In the genomic region with DNA sequence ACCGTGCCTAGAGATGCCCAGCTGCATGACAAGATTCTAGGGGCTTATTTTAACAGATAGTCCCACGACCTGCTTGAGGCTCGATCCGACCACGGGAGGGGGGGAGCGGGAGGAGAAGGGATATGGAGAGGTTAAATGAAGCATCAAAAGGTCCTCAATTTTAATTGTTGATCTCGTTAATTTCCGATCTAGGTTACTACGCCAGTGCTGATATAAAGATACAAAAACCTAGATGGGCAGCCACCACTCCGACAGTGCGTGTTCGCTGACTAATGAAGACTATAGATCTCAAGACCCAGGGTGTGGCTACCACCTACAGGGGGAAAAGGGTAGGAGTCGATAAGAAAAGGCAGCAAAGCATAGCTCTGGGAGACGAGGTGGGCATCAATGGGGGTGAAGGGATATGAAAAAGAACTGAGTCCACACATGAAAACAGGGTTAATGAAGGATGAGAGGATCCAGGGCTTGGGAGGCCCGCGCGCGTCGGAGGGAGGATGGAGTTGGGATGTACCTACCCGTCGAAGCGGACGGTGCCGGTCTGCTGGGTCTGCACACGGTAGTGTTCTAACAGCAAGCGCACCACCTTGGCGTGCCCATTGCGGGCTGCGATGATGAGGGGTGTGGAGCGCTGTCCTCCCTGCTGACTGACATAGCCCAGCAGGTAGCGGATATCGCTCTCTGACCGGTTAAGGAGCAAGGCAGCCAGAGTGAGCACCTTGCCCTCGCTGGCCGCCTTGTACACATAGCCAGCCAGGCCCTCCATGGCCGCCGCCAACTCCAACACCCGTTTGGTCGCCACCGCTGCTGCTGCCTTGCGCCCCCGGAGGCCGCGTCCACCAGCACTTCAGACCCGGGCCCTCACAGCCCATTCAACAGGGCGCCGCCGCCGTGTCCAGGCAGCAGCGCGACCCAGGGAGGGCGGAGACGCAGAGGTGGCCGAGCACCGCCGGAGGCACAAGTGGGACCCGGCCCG, we compare ENCODE assay signal across 8 mouse cellular contexts. TPM values are rescaled to one million over a fixed set of nuclear protein-coding genes. Genes with fewer than 3 reads are reported as not detected.
A peak's percentile ranks its signal among the peaks of the same experiment; 100 is the strongest.
DNase-seq lines count a peak whose midpoint lies in the region; ATAC-seq and TF ChIP-seq lines count a peak whose summit lies in the region.

No protein-coding gene starts in this region.

- no peak for TF ChIP-seq CTCF in E14TG2a.4 (conservative IDR thresholded peaks at IDR 0.05; ENCODE audit: low read length)
- TF ChIP-seq CTCF in liver, embryonic 14.5 days (IDR thresholded peaks at IDR 0.05; ENCODE audit: low read depth): peak; percentile 58

- H3K9me3 ChIP-seq in kidney, embryonic 16.5 days (ENCODE audit: low read length): no peaks in the 10 kb centered on the region
- H3K9me3 ChIP-seq in E14TG2a.4 (ENCODE audit: low read length): no peaks in the 10 kb centered on the region
- H3K9me3 ChIP-seq in hindbrain, embryonic 10.5 days: no peaks in the 10 kb centered on the region
- no peaks in the 10 kb centered on the region for H3K9me3 ChIP-seq in liver, embryonic 14.5 days (ENCODE audit: control insufficient read depth, low read length)

- no peaks in the 10 kb centered on the region for H3K27me3 ChIP-seq in kidney, embryonic 16.5 days (ENCODE audit: insufficient read depth, low read length)
- H3K27me3 ChIP-seq in E14TG2a.4 (ENCODE audit: insufficient read depth, low read length): no peaks in the 10 kb centered on the region
- H3K27me3 ChIP-seq in hindbrain, embryonic 10.5 days (ENCODE audit: insufficient read depth, poor library complexity, severe bottlenecking): no peaks in the 10 kb centered on the region
- H3K27me3 ChIP-seq in liver, embryonic 14.5 days (ENCODE audit: control insufficient read depth, insufficient read depth, low read length): no peaks in the 10 kb centered on the region

- H3K9ac ChIP-seq in kidney, embryonic 16.5 days (replicated peaks; ENCODE audit: low read length): peak overlapping the region; percentile 94
- H3K9ac ChIP-seq in liver, embryonic 14.5 days (replicated peaks): peak overlapping the region; percentile 92

- DNase-seq in kidney, postnatal 14 days: no peak
- peak; percentile 50 for DNase-seq in embryo, embryonic 10.5 days (ENCODE audit: low spot score)
- no peak for DNase-seq in hindbrain, embryonic 10.5 days (ENCODE audit: low spot score)
- DNase-seq in liver, embryonic 14.5 days (ENCODE audit: low read depth in 3 of 3, low spot score in 3 of 3): peak; percentile 51 to 66 (median 63)
- peak; percentile 13 for DNase-seq in retina, postnatal 7 days (ENCODE audit: low read depth, low spot score)
- DNase-seq in adrenal gland, postnatal 25 days: no peak

- peaks cover 29% of the 10 kb centered on the region for H3K4me1 ChIP-seq in kidney, embryonic 16.5 days (ENCODE audit: insufficient read depth, low read length)
- H3K4me1 ChIP-seq in E14TG2a.4 (replicated peaks; ENCODE audit: low read depth, low read length): peaks cover 70% of the 10 kb centered on the region
- H3K4me1 ChIP-seq in hindbrain, embryonic 10.5 days (replicated peaks): peaks cover 37% of the 10 kb centered on the region
- peaks cover 12 to 20% of the 10 kb centered on the region in 2 experiments for H3K4me1 ChIP-seq in liver, embryonic 14.5 days (replicated peaks; ENCODE audit: control insufficient read depth in 2 of 2, insufficient read depth in 2 of 2, low read length in 1 of 2)

- WGBS in kidney, embryonic 16.5 days: under 1% methylated on average over 58 of the region's 58 CpGs
- WGBS in hindbrain, embryonic 10.5 days: under 1% methylated on average over 58 of the region's 58 CpGs
- under 1% methylated on average over 58 of the region's 58 CpGs for WGBS in liver, embryonic 14.5 days (ENCODE audit: insufficient replicate concordance)

- H3K4me2 ChIP-seq in kidney, embryonic 16.5 days (replicated peaks; ENCODE audit: low read depth, low read length): peak overlapping the region; percentile 90
- peak overlapping the region; percentile 97 for H3K4me2 ChIP-seq in liver, embryonic 14.5 days (ENCODE audit: low read depth)

- ATAC-seq in kidney, embryonic 16.5 days (ENCODE audit: low FRiP score, low TSS enrichment): peak; percentile 78
- ATAC-seq in liver, embryonic 14.5 days (ENCODE audit: insufficient read depth): peak; percentile 62

- H3K27ac ChIP-seq in kidney, embryonic 16.5 days (ENCODE audit: low read length): peak overlapping the region; percentile 98
- peak overlapping the region; percentile 99 for H3K27ac ChIP-seq in hindbrain, embryonic 10.5 days
- H3K27ac ChIP-seq in liver, embryonic 14.5 days: peak overlapping the region; percentile 85

- peak overlapping the region; percentile 93 for H3K4me3 ChIP-seq in kidney, embryonic 16.5 days (ENCODE audit: low read length)
- peak overlapping the region; percentile 98 for H3K4me3 ChIP-seq in E14TG2a.4 (replicated peaks; ENCODE audit: low read length)
- H3K4me3 ChIP-seq in hindbrain, embryonic 10.5 days: peak overlapping the region; percentile 98
- peak overlapping the region; percentile 82 to 89 for H3K4me3 ChIP-seq in liver, embryonic 14.5 days (ENCODE audit: insufficient read depth in 1 of 2, low read depth in 2 of 2, low read length in 2 of 2)

- no peak for TF ChIP-seq EP300 in liver, embryonic 14.5 days (IDR thresholded peaks at IDR 0.05; ENCODE audit: low read depth)

- no peaks in the 10 kb centered on the region for H3K36me3 ChIP-seq in kidney, embryonic 16.5 days (ENCODE audit: insufficient read depth, low read length)
- H3K36me3 ChIP-seq in E14TG2a.4 (ENCODE audit: insufficient read depth, low read length): peaks cover 36% of the 10 kb centered on the region
- 0 out of 2 replicates have a peak, but pooled peaks cover 4% of the 10 kb centered on the region for H3K36me3 ChIP-seq in hindbrain, embryonic 10.5 days
- no peaks in the 10 kb centered on the region for H3K36me3 ChIP-seq in liver, embryonic 14.5 days (replicated peaks; ENCODE audit: control insufficient read depth, insufficient read depth, low read depth)

RNA-seq across cellular contexts. Expression of gene Fem1b, which starts 0.9 kb away (rescaled TPM):
- polyA plus RNA-seq in kidney, embryonic 16.5 days (2015; fragmentation: Nextera tagmentation; extraction: Ambion mirVana): 23.1 and 23.5 TPM in 2 replicates
- polyA plus RNA-seq in hindbrain, embryonic 10.5 days (2016; fragmentation: Nextera tagmentation; extraction: Ambion mirVana): 30.0 and 32.2 TPM in 2 replicates
- polyA plus RNA-seq in liver, embryonic 14.5 days (2012; rRNA removed): 5.8 and 8.2 TPM in 2 replicates
- polyA plus RNA-seq in liver, embryonic 14.5 days (2014; fragmentation: Nextera tagmentation; extraction: Ambion mirVana): 12.5 and 15.5 TPM in 2 replicates
- 37.8 and 41.2 TPM in 2 replicates for total RNA-seq in adrenal gland, postnatal 25 days (2021)

RNA-seq across cellular contexts. Expression of gene Cln6, which starts 27.8 kb away (rescaled TPM):
- polyA plus RNA-seq in kidney, embryonic 16.5 days (2015; fragmentation: Nextera tagmentation; extraction: Ambion mirVana): 26.4 and 31.3 TPM in 2 replicates
- 12.6 and 15.1 TPM in 2 replicates for polyA plus RNA-seq in hindbrain, embryonic 10.5 days (2016; fragmentation: Nextera tagmentation; extraction: Ambion mirVana)
- 18.5 and 18.8 TPM in 2 replicates for polyA plus RNA-seq in liver, embryonic 14.5 days (2012; rRNA removed)
- 12.4 and 15.5 TPM in 2 replicates for polyA plus RNA-seq in liver, embryonic 14.5 days (2014; fragmentation: Nextera tagmentation; extraction: Ambion mirVana)
- 19.3 and 22.9 TPM in 2 replicates for total RNA-seq in adrenal gland, postnatal 25 days (2021)

RNA-seq across cellular contexts. Expression of gene Calml4, which starts 47.1 kb away (rescaled TPM):
- 140 and 154 TPM in 2 replicates for polyA plus RNA-seq in kidney, embryonic 16.5 days (2015; fragmentation: Nextera tagmentation; extraction: Ambion mirVana)
- 0.71 and 6.4 TPM in 2 replicates for polyA plus RNA-seq in hindbrain, embryonic 10.5 days (2016; fragmentation: Nextera tagmentation; extraction: Ambion mirVana)
- polyA plus RNA-seq in liver, embryonic 14.5 days (2012; rRNA removed): 0.98 and 1.1 TPM in 2 replicates
- polyA plus RNA-seq in liver, embryonic 14.5 days (2014; fragmentation: Nextera tagmentation; extraction: Ambion mirVana): 1.6 and 2.2 TPM in 2 replicates
- 6.2 and 8.3 TPM in 2 replicates for total RNA-seq in adrenal gland, postnatal 25 days (2021)

Comparison
In these comparisons a context has a peak if more than half of its experiments do, and no peak if none do; other contexts are left out.
1. DNase-seq: peak in embryo, embryonic 10.5 days (single experiment), liver, embryonic 14.5 days (3 of 3) and retina, postnatal 7 days (single experiment); none in kidney, postnatal 14 days (single experiment), hindbrain, embryonic 10.5 days (single experiment) and adrenal gland, postnatal 25 days (single experiment).
2. RNA of gene Calml4, which starts 47.1 kb away (polyA plus RNA-seq): 140 to 154 TPM in kidney, embryonic 16.5 days; 0.71 to 6.4 TPM in hindbrain, embryonic 10.5 days and 0.98 to 2.2 TPM in liver, embryonic 14.5 days; every median in the first group is over 10 times any median in the second.
3. Peak in every context shown above with its lines, with median percentiles within 50 percentile points of each other: H3K27ac ChIP-seq and H3K4me3 ChIP-seq.